Mouse (Mus musculus): Measurements from ENCODE around the gene Cdc34.

Cdc34 gene

DNA sequence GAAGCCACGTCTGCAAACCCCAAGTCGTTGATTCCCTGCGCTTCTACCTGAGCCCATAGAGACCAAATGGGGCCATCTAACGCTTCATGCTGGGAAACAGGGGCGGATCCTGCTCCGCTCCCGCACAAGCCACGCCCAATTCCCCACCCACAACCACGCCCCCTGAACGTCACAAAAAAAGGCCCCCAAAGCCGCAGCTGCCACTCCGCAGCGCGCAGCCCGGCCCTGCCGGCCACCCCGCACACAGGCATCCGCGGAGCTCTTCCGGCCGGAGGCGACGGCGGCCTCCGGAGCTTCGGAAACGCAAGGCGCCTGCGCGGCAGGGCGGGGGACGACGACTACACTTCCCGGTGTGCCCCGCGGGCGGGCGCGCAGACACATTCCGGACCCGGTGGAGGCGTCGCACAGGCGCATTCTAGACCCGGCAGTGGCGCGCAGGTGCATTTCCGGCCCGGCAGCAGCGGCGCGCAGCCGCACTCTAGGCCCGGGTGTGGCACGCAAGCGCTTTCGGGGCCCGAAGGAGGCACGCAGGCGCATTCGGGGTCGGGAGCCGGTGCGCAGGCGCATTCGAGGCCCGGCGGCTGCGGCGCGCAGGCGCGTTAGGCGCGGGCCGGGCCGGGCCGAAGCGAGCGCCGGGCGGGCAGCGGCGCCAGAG lies at the start of gene Cdc34:
TSS of gene Cdc34 (plus strand) at position 605 of the 655 bp plus-strand sequence.
- DNase-seq (ENCODE audit: low spot score): peak; percentile 99

DNA sequence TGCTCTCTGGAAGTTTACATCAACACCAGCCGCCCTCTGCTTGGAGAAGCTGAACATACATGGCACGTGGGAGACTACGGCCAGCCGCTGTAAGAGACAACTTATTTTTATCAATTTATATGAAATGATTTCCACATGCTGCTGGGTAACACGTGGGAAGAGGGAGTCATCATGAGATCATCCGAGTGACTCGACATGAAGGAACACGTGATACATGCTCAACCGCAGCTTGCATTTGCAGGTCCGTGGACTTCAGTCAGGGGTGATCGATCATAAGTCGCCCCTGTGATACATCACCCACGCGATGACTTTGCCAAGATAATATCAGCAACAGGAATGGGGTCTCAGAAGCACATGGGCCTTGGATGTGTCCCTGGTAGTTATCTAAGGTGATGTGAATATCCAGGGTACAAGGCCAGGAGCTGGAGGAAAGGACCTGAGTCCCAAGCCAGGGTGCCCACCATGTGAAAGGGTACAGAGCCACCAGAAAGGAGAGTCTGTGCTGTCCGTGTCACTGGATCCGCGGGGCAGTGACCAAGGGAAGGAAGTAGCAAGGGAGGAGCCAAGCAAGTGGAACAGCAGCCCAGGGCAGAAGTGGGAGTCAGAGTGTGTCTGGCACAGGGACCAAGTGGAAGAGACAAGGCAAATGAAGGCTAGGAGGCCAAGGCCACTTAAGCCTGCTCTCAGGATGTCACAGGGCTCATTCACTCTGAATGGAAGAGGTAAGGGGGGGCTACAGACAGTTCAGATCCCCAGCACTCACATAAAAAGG lies 48.8 kb upstream of the Cdc34 start:
- no peak for DNase-seq (ENCODE audit: low spot score)

DNA sequence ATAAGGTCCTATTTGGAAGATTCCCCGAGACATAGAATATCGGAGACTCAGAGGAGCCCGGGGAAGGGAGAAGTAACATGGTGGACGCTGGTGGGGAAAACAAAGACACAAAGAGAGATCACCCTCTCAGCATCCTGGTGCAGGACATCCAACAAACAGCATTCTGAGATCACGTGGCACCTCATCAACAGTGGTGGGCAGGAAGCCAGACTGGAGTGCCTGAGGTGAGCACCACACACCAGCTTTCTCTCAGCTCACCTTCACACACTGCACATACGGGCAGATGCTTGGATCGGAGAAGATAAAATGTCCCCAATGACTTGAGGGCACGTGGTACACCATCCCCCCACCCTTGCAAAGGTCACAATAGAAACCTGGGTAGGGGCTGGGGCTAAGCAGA lies 45.7 kb upstream of the Cdc34 start:
- DNase-seq (ENCODE audit: low spot score): no peak

DNA sequence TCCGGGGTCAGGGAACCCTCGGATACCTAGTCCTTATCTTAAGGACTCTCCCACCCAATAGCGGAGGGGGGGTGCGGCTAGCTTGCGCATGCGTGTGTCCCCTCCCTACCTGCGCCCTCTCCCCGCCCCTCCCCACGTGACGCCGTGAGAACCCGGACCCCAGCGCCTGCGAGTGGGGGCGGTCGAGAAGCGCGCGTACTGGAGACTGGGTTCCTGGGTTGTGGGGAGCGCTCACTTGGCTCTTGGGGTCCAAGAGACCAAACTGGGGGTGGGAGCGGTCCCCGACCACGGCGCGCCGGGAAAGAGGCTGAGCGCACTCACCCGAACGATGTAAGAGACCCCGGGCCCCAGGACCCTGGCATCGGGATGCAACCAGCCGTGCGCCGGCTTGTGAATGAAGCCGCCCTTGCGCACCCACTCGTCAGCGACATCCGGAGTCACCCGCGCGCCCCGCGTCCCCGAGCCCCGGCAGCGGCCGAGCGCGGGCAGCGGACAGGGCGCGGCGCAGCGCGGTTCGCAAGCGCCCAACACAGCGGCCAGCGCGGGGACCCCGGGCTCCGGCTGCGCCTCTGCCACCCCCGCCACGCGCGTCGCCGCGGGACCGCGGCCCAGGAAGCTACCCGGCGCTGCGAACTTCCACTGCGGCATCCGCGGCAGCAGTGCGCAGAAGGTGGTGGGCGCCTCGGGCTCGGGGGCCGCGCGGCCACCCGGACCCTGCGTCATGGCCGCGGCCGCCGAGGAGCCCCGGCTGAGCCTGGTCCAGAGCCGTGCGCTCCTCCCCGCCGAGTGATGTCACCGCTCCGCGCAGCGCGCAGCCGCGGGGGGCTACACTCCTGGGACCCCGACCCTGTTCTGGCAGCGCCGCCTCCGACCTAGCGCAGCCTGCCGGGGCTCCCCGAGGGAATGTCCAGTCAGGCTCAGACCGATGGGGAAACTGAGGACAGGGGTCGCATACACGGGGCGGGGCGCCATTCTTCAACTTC lies 44.6 kb upstream of the Cdc34 start, which contains the start of gene Shc2:
TSS of gene Shc2 (minus strand) at position 791 of the 983 bp plus-strand sequence.
- no peak for DNase-seq (ENCODE audit: low spot score)

DNA sequence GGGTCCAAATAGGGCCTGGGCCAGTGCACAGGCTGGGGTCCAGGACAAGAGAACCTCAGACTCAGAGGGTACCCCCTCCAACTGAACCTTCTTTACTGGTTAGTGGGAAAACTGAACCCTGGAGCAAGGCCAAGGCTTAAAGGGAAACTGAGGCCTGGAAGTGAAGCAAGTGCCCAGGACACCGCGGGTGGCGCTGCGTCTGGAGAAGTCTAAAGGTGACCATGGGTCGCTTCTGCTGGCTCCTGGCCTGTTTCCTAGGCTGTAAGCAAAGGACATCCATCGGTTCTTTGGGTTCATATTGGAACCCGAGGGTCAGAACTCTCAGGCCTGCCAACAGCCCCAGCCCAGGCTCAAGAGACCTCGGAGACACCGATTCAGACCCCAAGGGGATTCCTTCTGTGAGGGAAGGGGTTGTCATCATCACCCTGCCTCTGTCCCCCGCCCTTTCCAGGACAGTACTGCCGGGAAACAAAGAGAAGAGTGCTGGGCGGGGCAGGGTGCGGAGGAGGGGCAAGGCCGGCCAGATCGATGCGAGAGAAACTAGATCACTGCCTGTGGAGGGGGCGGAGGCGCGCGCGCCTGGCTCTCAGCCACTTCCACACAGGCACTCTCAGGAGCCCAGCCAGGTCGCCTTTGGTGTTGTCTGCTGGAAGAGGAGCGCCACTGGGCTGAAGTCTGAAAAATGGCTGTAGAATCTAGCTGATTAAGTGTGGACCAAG lies 43.4 kb upstream of the Cdc34 start:
- no peak for DNase-seq (ENCODE audit: low spot score)

DNA sequence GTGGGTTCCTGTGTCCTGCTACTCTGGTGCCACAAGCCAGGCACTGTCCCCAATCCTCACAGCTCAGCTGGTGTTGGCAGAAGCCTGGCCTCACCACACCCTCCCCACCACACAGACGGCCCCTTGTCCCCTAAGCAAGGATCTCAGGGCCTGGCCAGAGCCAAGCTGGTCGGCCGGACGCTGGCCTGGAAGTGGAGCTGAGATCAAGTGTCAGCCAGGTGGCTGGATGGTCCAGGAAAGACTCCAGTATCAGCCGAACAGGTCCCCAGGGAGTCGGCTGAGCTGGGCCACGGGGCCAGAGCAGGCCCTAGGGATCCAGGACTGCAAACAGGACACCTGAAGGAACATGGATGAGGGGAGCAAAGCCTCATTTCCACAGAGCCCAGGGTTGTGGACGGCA lies 36.3 kb upstream of the Cdc34 start, which contains the start of gene Odf3l2:
TSS of gene Odf3l2 (minus strand) at position 28 of the 400 bp plus-strand sequence.
- no peak for DNase-seq (ENCODE audit: low spot score)

DNA sequence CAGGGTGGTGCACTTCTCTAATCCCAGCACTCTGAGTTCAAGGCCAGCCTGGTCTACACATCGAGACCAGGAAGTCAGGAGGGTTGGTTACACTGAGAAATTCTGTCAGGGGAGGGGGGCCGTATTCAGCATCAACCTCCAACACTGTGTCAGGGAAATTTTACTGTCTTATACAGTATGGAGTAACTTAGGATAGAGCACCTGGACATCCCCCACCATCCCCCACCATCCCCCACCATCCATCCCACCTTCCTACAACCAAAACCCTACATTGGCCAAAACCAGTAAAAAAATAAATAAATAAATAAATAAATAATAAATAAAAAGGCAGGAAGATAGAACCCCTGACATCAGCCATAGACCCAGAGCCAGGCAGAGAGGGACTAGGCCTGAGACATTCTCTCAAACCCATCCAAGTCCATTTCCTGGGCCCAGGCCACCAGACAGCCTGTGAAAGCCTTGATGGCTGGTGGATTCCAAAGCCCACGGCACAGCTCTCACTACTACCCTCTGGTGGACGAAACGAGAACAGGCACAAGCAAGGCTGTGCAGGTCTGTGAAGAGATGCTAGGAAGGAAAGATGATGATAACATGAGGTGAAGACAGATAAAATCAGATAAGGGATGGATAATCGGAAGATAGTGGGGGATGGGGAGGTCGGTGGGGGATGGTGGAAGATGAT lies 32.8 kb upstream of the Cdc34 start:
- peak; percentile 40 for DNase-seq (ENCODE audit: low spot score)

DNA sequence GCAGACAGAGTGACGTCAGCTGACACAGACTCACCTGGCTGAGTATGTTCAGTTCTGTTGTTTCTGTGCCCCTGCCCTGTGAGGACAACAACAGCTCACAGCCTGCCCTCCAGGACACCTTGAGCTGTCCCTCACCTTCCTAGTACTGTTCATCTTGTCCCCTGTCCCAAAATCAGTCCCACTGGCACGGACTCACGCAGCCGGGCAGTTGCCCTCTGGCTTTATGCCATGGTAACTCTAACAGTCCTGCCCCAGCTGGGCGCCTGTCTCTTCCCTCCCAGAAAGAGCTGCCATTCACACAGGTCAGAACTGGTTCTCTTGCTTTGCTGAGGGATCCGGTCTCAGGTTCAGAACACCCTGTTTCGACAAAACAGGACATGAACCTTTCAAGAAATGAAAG lies 29.2 kb upstream of the Cdc34 start:
- no peak for DNase-seq (ENCODE audit: low spot score)

DNA sequence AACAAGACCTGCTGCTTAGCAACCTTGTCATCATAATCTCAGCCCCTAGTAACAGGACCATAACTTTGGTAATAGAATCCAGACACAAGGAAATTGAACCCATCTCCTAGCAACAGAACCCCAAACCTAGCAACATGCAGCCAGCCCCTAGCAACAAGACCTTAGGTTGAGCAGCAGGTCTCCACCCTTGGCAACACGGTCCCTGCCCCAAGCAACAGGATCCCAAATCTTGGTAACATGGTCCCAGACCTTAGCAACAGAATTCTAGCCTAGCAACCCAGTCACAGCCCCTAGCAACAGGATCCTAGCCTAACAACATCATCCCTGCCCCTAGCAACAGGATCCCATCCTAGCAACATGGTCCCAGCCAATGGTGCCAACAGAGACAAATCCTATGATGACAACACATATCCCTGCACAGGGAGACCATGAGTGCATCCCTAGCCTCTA lies 27.0 kb upstream of the Cdc34 start:
- DNase-seq (ENCODE audit: low spot score): no peak

DNA sequence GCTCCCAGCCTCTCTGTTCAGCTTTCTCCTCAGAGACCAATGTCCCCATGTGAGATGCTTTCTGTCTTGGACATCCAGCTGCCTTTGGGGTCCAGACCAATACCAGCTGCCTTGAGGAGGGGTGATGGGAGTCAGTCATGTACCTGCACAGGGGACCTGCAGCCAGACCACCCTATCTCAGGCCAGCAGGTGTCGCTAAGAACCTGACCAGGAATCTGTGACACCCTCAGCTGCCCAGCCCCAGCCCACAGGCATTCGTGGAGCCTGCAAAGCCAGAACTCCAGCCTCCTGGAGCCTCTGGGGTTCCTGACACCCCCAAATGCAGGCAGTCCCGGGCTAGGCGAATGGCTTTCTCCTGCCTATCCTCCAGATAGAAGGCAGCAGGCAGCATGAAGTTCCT lies 23.2 kb upstream of the Cdc34 start:
- DNase-seq (ENCODE audit: low spot score): no peak

DNA sequence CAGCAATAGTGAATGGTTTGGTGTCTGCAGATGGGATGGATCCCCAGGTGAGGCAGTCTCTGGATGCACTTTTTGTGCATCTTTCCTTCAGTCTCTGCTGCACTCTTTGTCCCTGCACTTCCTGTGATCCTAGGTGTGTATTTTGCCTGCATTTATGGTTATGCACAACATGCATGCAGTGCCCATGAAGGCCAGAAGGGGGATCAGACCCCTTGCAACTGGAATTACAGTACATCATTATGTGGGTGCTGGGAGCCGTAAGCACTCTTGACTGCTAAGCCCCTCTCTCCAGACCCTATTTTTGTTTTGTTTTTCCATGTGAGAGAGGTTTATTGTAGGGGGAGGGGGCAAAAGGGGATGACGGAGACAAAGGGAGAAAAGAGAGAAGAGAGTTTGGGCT lies 21.7 kb upstream of the Cdc34 start:
- no peak for DNase-seq (ENCODE audit: low spot score)

DNA sequence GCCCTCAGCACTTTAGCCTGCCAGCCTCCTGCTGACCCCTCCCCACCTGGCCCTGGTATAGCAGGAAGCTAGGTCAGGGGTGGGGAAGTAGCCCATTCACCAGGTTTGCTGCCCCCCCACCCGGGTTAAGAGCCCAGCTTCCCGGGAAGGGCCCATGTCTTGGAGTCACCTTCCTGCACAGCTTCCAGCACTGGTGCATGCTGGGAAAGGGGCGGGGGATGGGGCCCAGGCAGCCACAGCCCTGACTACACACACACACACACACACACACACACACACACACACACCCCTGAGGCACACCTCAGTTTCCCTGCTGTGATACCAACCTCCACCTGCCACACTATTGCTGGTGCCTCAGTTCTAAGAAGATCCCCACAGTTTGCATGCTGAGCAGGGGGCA lies 20.1 kb upstream of the Cdc34 start:
- DNase-seq (ENCODE audit: low spot score): no peak

DNA sequence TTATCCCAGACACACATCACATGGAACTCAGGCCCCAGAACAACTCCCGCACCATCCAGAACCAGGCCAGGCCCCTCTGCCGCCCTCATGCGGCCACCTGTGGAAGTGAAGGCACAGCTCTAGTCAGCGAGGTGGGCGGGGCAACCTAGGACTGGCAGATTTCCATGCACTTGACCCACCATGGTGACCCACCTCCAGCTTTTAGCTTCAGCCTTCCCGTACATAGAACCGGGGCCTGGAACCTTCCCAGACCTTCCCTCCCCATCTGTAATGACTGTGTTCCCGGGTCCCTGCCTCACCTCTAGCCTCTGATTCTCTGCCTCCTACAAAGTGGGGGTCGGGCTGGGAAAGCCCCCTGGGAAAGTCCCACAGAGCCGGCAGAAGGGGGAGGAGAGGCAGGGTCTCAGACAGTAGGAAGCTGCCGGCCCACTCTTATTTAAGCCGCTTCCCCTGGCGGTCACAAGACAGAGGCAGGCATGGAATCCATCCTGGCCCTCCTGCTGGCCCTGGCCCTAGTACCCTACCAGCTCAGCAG lies 17.8 kb upstream of the Cdc34 start, which contains the start of gene Madcam1:
TSS of gene Madcam1 (plus strand) at position 429 of the 535 bp plus-strand sequence.
- DNase-seq (ENCODE audit: low spot score): peak; percentile 64

DNA sequence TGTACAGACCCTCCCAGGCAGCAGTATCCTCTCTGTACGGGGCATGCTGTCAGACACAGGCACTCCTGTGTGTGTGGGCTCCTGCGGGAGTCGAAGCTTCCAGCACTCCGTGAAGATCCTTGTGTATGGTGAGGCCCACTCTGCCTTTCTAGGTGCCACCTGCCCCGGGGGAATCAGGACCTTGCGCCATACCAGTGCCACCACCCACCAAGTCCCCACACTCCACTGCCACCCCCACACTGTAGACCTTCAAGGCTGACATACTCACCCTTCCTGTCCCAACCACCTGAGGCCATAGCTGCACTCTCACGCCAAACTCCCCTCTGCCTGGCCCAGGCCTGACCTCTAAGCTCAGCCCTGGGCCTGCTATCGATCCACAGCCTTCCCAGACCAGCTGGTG lies 16.9 kb upstream of the Cdc34 start:
- DNase-seq (ENCODE audit: low spot score): no peak

DNA sequence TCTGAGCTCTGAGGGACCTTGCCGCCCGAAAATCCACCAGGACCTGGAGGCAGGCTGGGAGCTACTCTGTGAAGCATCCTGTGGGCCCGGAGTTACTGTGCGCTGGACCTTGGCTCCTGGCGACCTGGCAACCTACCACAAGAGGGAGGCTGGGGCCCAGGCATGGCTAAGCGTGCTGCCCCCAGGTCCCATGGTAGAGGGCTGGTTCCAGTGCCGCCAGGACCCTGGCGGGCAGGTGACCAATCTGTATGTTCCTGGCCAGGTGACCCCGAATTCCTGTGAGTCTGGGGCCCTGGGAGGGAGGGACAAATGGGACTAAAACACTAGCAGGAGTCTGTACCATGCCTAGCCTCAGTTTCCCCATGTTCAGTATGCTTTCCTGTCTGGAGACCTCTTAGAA lies 15.5 kb upstream of the Cdc34 start:
- no peak for DNase-seq (ENCODE audit: low spot score)

DNA sequence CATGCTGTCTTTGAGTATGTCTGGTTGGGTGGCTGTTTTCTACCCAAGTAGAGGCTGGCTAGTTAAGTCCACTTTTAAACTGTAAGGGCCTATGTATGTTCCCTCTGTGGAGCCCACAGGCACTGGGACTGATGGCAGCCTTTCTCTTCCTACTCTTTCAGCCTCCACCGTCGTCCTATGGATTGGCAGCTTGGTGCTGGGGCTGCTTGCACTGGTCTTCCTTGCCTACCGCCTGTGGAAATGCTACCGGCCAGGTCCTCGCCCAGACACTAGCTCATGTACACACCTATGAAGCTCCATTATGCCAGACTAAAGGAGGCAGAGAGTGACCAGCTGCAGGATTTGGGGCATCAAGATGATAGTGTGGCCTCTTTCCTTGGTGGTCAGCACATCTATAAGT lies 13.9 kb upstream of the Cdc34 start:
- DNase-seq (ENCODE audit: low spot score): no peak

DNA sequence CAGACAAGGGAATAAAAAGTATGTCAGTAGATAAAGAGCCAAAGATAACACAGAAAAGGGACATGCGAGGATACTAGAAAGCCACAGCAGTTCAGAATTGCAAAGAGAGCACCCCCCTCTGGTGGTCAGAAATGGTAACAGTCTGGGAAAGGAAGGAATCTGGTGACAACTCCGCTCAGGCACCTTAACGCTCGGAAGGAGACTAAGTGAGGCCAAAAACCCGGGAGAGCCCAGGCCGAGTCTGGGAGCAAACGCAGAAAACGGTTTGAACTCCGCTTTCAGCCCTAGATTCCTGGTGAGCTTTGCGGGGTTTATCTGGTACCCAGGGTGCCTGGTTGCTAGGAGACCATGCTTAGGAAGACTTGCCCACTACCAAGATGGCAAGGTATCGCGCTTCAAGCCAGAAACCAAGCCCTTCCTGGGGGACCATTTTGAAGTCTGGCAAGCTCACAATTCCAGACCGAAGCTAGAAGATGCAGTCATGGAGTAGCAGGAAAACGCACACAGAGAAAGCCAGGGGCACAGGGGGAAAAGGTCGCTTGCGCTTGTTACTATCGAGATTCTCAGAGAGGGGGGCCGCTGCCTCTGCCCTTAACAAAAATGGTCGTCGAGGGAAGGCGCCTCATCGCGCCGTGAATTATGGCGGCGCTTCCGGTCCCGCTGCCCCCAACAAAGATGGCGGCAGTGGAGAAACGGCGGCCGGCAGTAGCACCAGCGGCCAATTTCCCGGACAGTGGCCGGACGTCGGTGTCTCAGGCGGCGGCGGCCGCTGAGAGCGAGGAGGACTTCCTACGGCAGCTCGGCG lies 13.0 kb upstream of the Cdc34 start, which contains the start of gene Tpgs1:
TSS of gene Tpgs1 (plus strand) at position 599 of the 805 bp plus-strand sequence.
- peak; percentile 88 for DNase-seq (ENCODE audit: low spot score)

DNA sequence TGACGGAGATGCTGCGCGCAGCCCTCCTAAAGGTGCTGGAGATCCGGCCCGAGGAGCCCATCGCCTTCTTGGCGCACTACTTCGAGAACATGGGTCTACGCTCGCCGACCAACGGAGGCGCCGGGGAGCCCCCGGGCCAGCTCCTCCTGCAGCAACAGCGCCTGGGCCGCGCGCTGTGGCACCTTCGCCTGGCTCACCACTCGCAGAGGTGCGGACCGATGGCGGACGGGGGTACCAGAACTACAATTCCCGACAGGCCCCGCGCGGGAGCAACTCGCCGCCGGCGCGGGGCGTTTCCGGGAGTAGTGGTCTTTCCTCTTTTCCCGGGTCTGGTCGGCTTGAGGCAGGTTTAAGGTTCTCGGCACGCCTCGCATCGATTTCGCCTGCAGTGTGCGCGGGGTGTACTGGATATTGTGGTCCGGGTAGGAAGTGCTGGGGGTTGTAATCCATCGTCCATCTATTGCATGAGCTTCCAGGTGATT lies 12.4 kb upstream of the Cdc34 start:
- DNase-seq (ENCODE audit: low spot score): peak; percentile 59

DNA sequence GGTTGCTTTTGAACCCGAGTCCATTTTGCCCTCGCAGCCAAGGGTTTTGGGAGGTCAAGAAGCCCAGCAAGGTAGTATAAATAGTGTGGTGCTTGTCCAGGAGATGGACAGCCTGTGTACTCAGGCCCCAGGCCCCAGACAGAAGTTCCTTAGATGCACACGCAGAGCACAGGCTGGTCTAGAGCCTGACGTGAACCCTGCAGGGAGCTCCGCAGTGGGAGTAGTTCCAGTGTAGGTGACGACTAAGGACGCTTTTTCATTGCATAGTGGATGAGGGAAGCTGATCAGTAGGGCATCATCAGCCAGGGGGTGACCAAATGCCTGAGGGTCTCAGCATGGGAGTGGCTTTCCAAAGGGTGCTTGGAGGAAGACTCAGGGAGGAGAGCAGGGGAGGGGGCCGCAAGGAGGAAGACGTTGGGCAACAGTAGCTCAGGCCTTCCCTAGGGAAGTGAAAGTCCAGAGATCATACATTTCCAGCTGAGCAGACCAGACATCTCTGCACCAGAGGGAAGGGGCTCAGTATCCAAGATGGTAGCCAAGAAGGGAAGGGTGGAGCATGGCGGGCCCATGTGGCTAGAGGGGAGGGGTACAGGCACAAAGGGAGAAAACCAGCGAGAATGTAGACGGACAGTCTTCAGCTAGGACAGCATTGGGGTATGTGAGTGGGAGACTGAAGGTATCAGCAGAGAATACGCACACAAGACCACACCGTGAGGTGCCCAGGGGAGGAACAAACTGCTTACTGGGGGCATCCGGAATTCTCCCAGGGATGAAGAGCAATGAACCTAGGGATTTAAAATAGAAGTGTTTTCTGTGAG lies 11.7 kb upstream of the Cdc34 start:
- no peak for DNase-seq (ENCODE audit: low spot score)

Measured in spleen, adult 12 weeks (tissue).